Mouse (Mus musculus): ENCODE measurements around the gene Atg9b. TPM values are rescaled to one million over a fixed set of nuclear protein-coding genes. Genes with fewer than 3 reads are reported as not detected.

The Atg9b gene
- total RNA-seq, 2 experiments from 2014 or later: 3.0 to 4.2 TPM

DNA sequence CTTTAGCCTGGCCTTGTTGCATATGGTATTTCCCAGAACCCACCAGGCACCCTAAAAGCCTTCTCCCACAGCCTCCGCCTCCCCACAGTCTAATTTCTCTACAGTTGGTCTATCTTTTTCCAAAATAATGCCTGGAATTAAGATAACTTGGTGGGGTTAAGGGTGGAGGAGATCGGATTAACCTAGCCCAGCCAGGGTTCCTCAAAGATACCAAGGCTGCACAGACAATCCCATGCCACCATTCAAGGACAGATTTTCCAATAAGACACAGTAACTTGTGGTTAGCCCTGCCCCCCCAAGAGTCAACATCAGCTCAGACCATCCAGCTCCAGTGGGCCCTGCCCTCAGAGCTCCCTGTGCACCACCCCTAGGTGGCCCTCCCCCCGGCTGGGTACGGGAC, 11.4 kb downstream of the Atg9b start:
- no peak for DNase-seq

GRCm38 (mm10) chr5:24379501-24379900, 12.4 kb downstream of the Atg9b start:
- no peak for DNase-seq

- no peak for DNase-seq
These were observed 13.2 kb downstream of the Atg9b start for GRCm38 (mm10) chr5:24378700-24379099.

GRCm38 (mm10) chr5:24374666-24375328, 17.1 kb downstream of the Atg9b start:
- no peak for DNase-seq

DNA sequence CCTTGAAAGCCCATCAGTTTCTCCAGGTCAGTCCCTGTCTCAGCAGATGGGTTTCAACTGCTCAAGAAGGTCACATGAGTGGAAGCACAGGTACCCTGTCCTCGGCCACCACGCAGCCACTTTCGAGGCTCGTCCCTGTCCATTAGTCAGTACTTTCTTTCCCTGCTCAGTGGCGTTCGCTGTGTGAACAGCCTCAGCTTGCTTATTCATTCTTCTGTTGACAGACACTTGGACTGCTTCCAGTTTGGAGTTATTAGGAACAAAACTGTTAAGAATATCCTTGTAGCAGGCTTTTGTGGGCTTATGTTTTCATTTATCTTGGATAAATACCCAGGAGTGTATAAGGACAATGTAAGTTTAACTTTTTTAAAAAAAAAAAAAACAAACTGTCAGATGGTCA, 17.7 kb downstream of the Atg9b start:
- no peak for DNase-seq

GRCm38 (mm10) chr5:24373807-24374206, 18.1 kb downstream of the Atg9b start:
- no peak for DNase-seq

- DNase-seq: no peak
These were observed 22.2 kb downstream of the Atg9b start for GRCm38 (mm10) chr5:24369767-24370166.

GRCm38 (mm10) chr5:24366426-24366825, 25.5 kb downstream of the Atg9b start:
- DNase-seq: no peak

- DNase-seq: no peak
These were observed 26.4 kb downstream of the Atg9b start for GRCm38 (mm10) chr5:24365528-24365927.

DNA sequence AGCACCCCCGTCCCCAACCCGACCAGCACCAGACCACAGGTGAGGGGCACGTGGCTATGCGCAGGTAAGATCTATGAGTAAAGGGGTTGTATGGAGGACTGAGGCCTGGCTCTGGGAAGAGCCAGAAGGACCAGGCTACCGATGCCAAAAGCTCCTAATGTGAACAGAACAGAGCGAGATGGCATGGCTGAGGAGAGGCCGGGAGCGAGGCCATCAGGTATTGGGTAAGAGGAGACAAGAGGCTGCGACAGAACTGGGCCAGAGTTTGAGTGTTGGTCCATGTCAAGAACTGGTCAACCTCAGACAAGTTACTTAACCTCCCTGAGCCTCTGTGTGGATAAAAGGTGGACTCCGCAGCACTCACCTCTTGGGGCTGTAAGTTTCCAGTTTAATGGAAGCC, 27.0 kb downstream of the Atg9b start:
- no peak for DNase-seq

GRCm38 (mm10) chr5:24364508-24364907, 27.4 kb downstream of the Atg9b start, which contains the start of gene Nos3:
Nos3 (plus strand) TSS chr5:24364810.
- DNase-seq: no peak

DNA sequence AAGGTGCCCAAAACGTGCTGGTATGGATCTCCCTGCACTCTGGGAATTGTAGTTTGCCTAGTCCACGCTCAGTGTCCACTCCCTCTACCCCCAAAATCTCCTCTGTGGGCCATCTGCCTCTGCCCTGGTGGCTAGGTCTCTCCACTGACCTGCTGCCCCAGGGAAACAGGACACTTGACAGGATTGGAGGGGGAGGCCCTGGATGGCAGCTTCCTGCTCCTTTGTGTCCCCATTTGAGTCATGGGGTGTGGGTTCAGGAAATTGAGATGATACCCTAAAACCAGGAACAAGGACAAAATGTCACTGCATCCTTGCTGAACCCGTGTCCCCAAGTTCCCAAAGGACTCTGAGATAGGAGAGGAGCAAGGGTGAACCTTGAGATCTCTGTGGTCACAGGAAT, 27.9 kb downstream of the Atg9b start:
- DNase-seq: no peak

- DNase-seq: no peak
These were observed 28.5 kb downstream of the Atg9b start for GRCm38 (mm10) chr5:24363467-24363866.

DNA sequence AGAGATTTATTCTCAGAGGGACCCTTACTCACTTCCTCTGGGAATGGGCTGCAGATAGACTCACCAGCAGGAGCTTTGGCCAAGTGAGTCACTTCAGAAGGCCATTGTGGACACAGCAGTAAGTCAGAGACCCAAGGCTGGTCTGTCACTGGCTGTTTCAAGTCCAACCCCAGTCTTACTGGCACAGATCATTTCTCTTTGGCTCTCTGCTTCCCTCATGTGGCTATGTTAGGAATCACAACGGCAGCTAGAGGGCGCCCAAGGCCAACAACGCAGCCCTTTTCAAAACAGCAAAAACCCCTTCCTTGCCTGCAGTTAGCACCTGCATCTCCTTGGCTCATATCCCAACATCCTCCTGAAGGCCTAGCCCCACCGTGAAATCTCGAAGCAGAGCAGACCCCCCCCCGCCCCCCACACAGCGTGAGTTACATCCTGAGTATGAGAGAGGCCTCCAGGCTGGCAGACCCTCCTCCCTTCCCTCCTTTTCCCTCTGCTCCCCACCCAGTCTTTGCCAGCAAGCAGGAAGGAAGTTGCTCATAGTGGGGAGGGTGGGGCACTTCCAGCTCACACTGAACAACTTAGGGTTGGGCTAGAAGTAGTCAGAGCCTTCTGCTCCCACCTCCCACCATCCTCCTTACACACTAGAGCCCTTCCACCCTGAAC, 31.0 kb downstream of the Atg9b start:
- peak; percentile 74 to 82 for DNase-seq

- no peak for DNase-seq
These were observed 34.5 kb downstream of the Atg9b start for GRCm38 (mm10) chr5:24357461-24357860.

DNA sequence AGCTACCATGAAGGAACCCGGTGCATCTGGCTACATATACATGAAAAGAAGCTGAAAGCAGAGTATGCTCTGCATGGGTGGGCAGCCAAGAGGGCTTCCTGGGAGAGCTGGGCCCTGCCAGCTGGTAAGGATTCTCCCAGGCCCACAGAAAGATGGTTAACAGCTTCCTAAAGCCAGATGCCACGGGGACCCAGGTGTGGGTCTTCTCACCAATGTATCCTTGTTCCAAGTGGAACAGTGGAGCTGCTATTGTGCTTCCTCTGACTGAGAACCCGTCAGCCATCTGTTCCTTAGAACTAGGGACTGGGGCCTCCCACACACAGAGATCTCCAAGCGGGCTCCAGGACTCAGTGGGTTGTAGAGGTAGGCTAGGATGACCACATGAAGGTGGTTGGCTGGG, 35.2 kb downstream of the Atg9b start:
- no peak for DNase-seq

DNA sequence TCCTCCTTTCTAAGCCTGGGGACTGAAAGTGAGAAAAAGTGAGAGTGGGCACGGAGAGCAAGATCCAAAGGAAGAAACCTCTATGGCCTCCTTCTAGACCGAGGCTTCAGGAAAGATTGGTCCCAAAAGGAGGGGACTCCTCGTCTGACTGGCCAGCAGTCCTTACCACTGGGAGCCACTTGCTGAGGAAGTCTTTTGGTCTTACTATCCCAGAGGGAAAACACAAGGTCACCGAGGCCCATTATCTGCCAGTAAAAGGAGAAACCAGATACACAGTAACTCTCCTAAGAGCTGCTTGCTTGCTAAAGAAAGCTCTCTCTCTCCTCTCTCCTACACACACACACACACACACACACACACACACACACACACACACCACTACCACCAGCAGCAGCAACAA, 38.6 kb downstream of the Atg9b start:
- DNase-seq: no peak

DNA sequence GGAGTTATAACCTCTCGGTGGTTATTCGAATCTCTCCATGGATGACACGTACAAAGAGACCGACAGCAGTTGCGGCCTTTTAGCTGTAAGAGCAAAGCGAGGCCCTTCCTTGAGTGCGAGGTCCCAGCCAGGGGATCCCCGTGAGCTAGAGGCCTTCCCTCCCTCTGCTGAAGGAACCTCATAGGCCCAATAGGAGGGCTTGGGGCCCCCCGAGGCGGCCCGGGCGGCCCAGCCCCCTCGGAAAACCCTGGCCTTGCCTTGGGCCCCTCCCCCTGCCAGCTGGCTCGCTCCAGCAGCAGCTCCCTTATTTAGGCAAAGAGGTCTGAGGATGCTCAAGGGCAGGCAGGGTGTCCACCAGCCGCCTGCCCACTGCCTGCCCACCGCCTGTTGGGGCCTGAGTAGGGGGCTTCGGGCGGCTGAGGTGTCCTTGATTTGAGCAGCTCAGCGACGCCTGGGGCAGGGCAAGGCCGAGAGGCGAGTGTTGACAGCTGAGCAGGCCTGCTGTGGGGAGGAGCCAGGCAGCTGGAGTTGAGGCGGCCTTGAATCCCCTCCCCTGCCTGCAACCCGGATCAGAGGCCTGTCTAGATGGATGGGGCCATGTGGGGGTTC, 39.6 kb downstream of the Atg9b start:
- no peak for DNase-seq

GRCm38 (mm10) chr5:24351701-24352171, 40.2 kb downstream of the Atg9b start:
- peak; percentile 87 for DNase-seq

DNA sequence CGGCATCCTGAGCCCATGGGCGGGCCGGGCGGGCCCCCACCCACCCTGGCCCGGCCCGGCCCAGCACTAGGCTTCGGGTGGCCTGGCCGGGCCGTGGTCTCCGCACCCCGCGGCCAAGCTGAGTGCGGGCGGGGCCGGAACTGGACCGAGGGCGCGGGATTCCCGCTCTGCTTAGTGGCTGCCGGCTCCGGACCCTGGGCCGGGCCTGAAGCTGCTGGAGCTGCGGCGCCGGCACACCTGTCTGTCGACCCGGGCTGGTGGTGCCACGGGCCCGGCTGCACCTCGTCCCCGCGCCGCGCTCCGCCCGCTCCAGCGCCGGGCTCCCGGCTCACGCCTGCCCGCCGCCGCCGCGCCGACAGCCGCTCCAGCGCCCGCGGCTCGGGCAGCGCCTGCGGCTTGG, 40.7 kb downstream of the Atg9b start, which contains the start of gene Kcnh2:
Gene Kcnh2, minus strand, starts transcription at position 327 of the 400 bp plus-strand sequence.
- no peak for DNase-seq

DNA sequence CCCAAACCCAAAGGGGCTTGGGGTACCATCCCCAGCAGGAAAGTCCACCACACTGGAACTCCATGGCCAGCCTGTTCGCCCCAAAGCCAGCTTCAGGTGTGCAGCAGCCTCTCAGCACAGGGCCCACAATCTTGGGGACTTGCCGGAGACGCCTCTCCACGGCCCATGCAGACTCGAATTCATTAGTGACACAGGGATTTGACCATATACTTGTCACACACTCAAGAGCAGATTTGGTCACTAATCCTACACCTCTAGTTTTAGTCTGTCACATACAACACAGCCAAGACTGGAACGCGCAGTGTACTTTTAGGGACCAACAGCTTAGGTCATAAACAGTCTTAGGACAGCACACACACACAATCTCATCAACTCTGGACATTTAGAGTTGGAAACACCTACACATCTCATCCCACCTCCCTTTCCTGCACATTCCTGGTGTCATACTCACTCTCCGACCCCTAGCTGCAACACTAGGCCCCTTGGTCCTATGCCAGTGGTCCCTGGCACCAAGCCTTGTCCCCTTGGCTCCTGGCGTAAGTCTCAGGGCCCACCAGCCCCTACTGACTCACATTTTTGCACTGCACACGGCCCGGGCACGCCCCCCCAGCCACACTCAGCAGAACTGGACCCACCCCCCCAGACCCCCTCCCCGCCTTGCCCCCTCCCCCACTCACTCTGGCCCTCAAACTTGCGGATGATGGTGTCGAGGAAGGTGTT, 41.3 kb downstream of the Atg9b start:
- no peak for DNase-seq

GRCm38 (mm10) chr5:24350073-24350472, 41.9 kb downstream of the Atg9b start:
- DNase-seq: no peak

- no peak for DNase-seq
These were observed 43.4 kb downstream of the Atg9b start for GRCm38 (mm10) chr5:24348546-24348945.

Data from layer of hippocampus, postnatal 36 days (tissue).